Mouse (Mus musculus) cerebellum, adult 2 months (tissue): ENCODE data around the gene Hnf1a. TPM values are rescaled to one million over a fixed set of nuclear protein-coding genes. Genes with fewer than 3 reads are reported as not detected.

Experiments used
- DNase-seq, 2 experiments: peaks; one replicate each; pipeline ENCODE4 v3.0.0; 2021
- H3K27ac ChIP-seq: fragments of 200-500 bp; 2 replicates; pipeline ENCODE4 v1.5.1; 2012; ENCODE audit warnings: low read length, control low read depth, inconsistent platforms; ENCODE audit not compliant: insufficient read depth
- H3K27me3 ChIP-seq: fragments of 200-500 bp; 2 replicates; pipeline ENCODE4 v1.6.1; 2012; ENCODE audit warnings: inconsistent platforms, mild to moderate bottlenecking, low read length, moderate library complexity; ENCODE audit not compliant: control insufficient read depth, insufficient read depth
- H3K4me1 ChIP-seq: fragments of 200-500 bp; 2 replicates; pipeline ENCODE4 v1.6.1; 2011; ENCODE audit warnings: low read length; ENCODE audit not compliant: control insufficient read depth, insufficient read depth
- H3K4me3 ChIP-seq: fragments of 200-500 bp; replicated peaks from 2 replicates; pipeline ENCODE3; 2011; ENCODE audit warnings: mild to moderate bottlenecking, low read depth, low read length, control low read depth; ENCODE audit not compliant: insufficient read depth
- CTCF ChIP-seq: fragments of 200-500 bp; IDR thresholded peaks from 2 replicates; pipeline ENCODE4 v1.5.1; 2011; ENCODE audit warnings: low read depth, mild to moderate bottlenecking, control low read depth, low read length, moderate library complexity, borderline replicate concordance; ENCODE audit not compliant: insufficient read depth
- POLR2A ChIP-seq: fragments of 200-500 bp; IDR thresholded peaks from 2 replicates; pipeline ENCODE4 v1.6.1; 2011; ENCODE audit warnings: low read length, control low read depth, borderline replicate concordance; ENCODE audit not compliant: insufficient read depth
- WGBS: fragments of 180-500 bp; shearing (Covaris S2); methylation state at CpG from one replicate; pipeline ENCODE4 v1.1.7; 2018; 5-methylcytosine and 5-hydroxymethylcytosine counted together
- polyA plus RNA-seq: library from polyadenylated mRNA; depleted of rRNA; stranded (reverse); fragments of >200 nt; gene quantifications from 2 replicates; pipeline ENCODE4 v1.2.3, GENCODE M21; 2012

The Hnf1a gene
- polyA plus RNA-seq, 1 experiment: 0.05 TPM

DNA sequence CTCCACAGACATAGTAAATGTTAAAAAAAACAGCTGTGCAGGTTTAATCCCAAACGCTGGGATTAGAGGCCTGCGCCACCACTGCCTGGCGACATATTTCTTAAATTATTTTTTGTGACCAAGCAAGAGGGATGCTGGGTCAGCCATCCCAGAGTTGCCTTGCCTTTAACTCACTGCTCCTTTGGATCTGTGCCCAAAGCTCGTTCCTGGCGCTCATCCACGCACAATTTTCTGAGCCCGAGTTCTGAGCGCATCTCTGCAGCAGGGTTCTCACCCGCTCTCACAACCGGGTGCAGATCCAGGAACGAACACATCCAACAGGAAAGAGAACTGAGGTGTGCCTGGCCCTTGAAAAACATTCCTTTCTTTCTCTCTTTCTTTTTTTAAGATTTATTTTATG, 7.6 kb upstream of the Hnf1a start:
- 21% methylated on average over 11 of the region's 11 CpGs for WGBS
- DNase-seq: peak; percentile 24 to 46
- H3K4me1 ChIP-seq: no peaks in the 10 kb centered on the region

DNA sequence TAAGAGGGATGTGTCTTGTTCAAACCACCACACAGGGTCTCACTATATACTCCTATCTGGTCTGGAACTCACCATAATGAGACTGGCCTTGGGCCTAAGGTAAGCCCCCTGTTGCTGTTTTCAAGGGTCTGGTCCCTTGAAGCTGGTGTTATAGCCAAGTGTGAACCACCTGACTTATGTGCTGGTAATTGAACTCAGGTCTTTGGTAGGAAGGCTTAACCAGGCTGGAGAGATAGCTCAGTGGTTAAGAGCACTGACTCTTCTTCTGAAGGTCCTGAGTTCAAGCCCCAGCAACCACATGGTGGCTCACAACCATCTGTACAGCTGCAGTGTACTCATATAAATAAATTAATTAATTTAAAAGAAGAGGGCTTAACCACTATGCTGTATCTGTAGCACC, 6.0 kb upstream of the Hnf1a start:
- H3K4me1 ChIP-seq: no peaks in the 10 kb centered on the region
- TF ChIP-seq CTCF (no peak), POLR2A (no peak)
- H3K4me3 ChIP-seq: no peak overlapping the region
- no peaks in the 10 kb centered on the region for H3K27me3 ChIP-seq
- DNase-seq: no peak
- no peak overlapping the region for H3K27ac ChIP-seq

More for the DNA sequence above, 7.6 kb upstream of the Hnf1a start:
- H3K27me3 ChIP-seq: no peaks in the 10 kb centered on the region
- H3K4me3 ChIP-seq: no peak overlapping the region
- H3K27ac ChIP-seq: no peak overlapping the region
- TF ChIP-seq POLR2A (no peak), CTCF (no peak)

DNA sequence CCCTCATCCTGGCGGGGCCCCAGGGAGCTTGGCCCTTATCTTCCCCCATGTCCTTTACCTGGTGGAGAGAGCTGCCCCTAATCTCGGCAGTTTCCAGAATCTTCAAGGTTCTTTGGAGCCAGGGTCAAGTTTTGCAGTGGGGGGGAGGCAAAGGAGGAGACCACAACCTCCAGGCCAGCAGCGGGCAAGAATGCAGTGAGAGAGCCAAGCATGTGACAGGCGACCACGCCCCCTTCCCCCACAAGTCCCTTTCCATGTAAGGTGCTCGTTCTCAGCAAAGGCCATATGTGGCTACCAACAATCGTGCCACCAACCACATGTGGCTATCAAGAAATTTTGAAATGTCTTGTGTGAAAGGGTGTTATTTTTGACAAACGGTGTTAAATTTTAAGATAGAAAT, 2.2 kb upstream of the Hnf1a start:
- Histone ChIP-seq H3K4me1 (no peaks in the 10 kb centered on the region), H3K4me3 (no peak overlapping the region), H3K27me3 (no peaks in the 10 kb centered on the region), H3K27ac (no peak overlapping the region)
- WGBS: 66% methylated on average over 8 of the region's 8 CpGs
- no peak for DNase-seq
- TF ChIP-seq CTCF: no peak
- no peak for TF ChIP-seq POLR2A

DNA sequence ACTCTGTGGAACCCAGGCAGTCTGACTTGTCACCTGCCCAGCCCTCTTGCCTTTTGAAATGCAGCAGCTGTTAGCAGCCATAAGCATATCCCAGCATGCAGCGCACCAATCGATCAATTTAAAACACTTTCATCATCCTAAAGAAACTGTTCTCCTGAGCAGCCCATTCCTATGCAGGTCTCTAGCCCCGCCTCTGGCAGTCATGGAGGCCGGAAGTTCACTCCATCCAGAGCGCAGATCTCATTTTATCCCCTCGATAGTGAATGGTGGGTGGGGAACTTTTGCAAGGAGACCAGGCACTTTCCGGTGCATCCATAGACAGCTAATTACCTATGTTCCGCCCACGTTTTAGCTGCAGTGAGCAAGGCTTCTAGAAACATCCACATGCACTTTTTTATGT, 1.3 kb upstream of the Hnf1a start:
- Histone ChIP-seq H3K4me3 (no peak overlapping the region), H3K4me1 (0 out of 2 replicates have a peak, but pooled peaks cover 4% of the 10 kb centered on the region), H3K27ac (no peak overlapping the region), H3K27me3 (no peaks in the 10 kb centered on the region)
- DNase-seq: no peak
- no peak for TF ChIP-seq POLR2A
- WGBS: 88% methylated on average over 9 of the region's 9 CpGs

DNA sequence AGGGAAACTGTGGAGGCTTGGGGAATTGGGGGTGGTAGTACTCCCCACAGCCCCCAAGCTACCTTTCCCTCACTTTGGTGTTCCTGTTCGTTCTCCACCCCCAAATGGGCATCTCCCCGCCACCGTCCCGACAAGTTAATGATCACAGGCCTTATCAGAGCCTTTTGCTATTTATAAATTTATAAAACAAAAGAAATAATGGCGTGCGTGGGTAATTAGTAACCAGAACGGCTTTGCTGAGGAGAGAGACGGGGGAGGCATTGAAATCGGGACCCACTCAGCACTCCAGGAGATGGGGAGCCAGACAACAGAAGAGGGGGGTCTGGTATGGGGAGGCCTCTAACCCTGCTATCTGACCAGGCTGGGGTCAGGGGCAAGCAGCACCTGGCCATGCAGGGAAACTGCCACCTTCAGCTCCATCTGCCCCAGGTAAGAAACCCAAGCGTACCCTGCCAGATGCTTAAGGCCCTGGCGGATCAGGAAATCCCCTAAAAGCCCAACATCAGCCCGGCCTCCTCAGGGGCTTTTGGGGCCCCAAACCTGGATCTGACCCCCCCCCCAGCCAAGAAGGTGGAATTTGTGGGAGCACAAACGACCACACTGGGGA, 1.2 kb downstream of the Hnf1a start:
- WGBS: 77% methylated on average over 13 of the region's 13 CpGs
- no peak for DNase-seq
- Histone ChIP-seq H3K4me3 (no peak overlapping the region), H3K27ac (no peak overlapping the region), H3K27me3 (no peaks in the 10 kb centered on the region), H3K4me1 (0 out of 2 replicates have a peak, but pooled peaks cover 5% of the 10 kb centered on the region)
- no peak for TF ChIP-seq POLR2A

DNA sequence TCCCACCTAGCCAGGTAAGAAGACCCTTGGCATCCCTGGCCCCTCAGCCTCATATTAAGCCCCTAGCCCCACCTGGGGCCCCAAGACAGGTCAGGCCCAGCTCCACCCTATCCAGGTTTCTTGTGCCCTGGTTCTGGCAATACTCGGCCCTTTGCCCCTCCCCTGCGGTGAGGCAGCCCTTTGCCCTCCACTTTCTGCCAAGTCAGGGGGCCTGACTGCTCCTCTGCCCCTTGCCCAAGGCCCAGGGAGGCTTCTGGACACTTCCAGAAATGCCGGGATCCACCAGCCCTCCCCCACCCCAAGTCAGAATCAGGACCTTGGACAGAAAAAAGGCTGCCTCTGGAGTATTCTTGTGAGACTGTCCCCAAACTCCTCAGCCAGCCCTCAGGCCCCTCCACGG, 1.8 kb downstream of the Hnf1a start:
- DNase-seq: no peak
- TF ChIP-seq POLR2A (no peak), CTCF (no peak)
- no peak overlapping the region for H3K27ac ChIP-seq
- 0 out of 2 replicates have a peak, but pooled peaks cover 5% of the 10 kb centered on the region for H3K4me1 ChIP-seq
- WGBS: 22% methylated on average over 4 of the region's 4 CpGs
- no peak overlapping the region for H3K4me3 ChIP-seq
- no peaks in the 10 kb centered on the region for H3K27me3 ChIP-seq

DNA sequence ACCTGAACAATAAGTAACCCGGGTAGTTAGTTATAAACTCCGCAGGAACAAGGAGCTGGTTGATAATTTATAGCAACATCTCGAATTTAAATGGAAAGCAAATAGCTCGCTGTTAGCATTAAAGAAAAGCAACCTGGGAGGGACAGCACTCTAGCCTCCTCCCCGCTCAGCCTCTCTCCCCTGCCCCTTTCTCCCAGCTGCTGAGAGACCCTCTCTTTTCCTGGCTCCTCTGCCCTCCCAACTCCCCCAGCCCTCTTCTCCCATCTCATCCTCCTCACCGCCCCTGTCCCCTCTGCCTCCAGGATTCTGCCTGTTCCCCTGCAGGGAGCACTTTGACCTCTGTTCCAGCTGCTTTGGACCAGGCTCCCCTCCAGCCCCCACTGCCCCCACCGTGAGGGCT, 2.2 kb downstream of the Hnf1a start:
- Histone ChIP-seq H3K4me1 (0 out of 2 replicates have a peak, but pooled peaks cover 5% of the 10 kb centered on the region), H3K4me3 (no peak overlapping the region), H3K27ac (no peak overlapping the region), H3K27me3 (no peaks in the 10 kb centered on the region)
- WGBS: 40% methylated on average over 7 of the region's 7 CpGs
- DNase-seq: no peak
- no peak for TF ChIP-seq CTCF
- no peak for TF ChIP-seq POLR2A

DNA sequence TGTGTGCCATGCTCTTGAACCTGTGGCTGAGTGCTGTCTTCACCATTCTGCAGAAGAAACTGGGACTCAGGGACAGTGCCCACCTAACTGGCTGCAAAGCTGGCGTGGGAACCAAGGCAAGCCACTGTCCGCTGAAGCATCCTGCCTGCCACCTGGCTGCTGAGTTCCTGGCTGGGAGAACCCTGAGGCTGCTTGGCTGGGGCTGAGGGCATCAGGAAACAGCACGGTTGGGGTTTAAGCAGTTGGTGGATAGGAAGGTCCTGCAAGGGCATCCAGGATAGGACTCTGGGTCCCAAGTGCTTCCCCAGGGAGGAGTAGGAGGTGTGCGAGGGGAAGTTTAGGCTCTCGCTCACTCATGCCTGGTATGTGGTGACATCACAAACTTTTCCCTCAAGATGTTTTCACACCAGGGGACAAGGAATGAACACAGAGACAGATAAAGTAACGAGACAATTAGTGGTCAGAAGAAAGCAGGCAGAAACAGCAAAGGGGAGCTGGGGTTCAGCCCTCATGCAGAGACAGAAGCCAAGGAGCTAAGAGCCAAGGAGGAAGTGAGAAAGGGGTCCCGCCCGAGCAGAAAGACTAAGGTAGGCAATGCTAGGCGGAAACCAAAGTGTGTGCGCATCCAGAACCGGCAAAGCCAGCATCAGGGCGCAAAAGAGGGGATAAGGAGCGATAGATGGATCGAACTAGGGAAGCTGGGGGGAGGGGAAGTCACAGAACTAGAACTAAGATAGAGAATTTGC, 3.2 kb downstream of the Hnf1a start:
- Histone ChIP-seq H3K27ac (no peak overlapping the region), H3K4me3 (no peak overlapping the region), H3K4me1 (0 out of 2 replicates have a peak, but pooled peaks cover 5% of the 10 kb centered on the region), H3K27me3 (no peaks in the 10 kb centered on the region)
- TF ChIP-seq POLR2A (no peak), CTCF (no peak)
- DNase-seq: no peak
- WGBS: 35% methylated on average over 14 of the region's 14 CpGs
